Mouse (Mus musculus) cerebellum, adult 2 months (tissue): ENCODE measurements around the gene Otulinl.

Experiments used
- CTCF ChIP-seq: fragments of 200-500 bp; IDR thresholded peaks from 2 replicates; pipeline ENCODE4 v1.5.1; 2011; ENCODE audit warnings: low read depth, mild to moderate bottlenecking, control low read depth, low read length, moderate library complexity, borderline replicate concordance; ENCODE audit not compliant: insufficient read depth
- POLR2A ChIP-seq: fragments of 200-500 bp; IDR thresholded peaks from 2 replicates; pipeline ENCODE4 v1.6.1; 2011; ENCODE audit warnings: low read length, control low read depth, borderline replicate concordance; ENCODE audit not compliant: insufficient read depth

GRCm38 (mm10) chr15:27682619-27683018, 1.2 kb upstream of the Otulinl start:
- no peak for TF ChIP-seq POLR2A
- TF ChIP-seq CTCF, result no peak
